Mouse (Mus musculus) cortical plate, adult 2 months (tissue): Measurements from ENCODE around the gene Cited2. TPM values are rescaled to one million over a fixed set of nuclear protein-coding genes. Genes with fewer than 3 reads are reported as not detected.

Experiments
- H3K27ac ChIP-seq: fragments of 200-500 bp; 2 replicates; pipeline ENCODE4 v1.5.1; 2012; ENCODE audit warnings: low read length, control low read depth, inconsistent platforms; ENCODE audit not compliant: insufficient read depth
- H3K4me1 ChIP-seq: fragments of 200-500 bp; 2 replicates; pipeline ENCODE4 v1.6.1; 2011; ENCODE audit warnings: low read length; ENCODE audit not compliant: control insufficient read depth, insufficient read depth
- H3K4me3 ChIP-seq: fragments of 200-500 bp; 2 replicates; pipeline ENCODE4 v1.5.1; 2011; ENCODE audit warnings: mild to moderate bottlenecking, low read length, control low read depth; ENCODE audit not compliant: insufficient read depth
- CTCF ChIP-seq: fragments of 200-500 bp; IDR thresholded peaks from 2 replicates; pipeline ENCODE4 v1.5.1; 2011; ENCODE audit warnings: mild to moderate bottlenecking, control low read depth, low read length; ENCODE audit not compliant: insufficient read depth; ENCODE audit errors: extremely low read depth
- POLR2A ChIP-seq: fragments of 200-500 bp; IDR thresholded peaks from 2 replicates; pipeline ENCODE4 v1.6.1; 2011; ENCODE audit warnings: mild to moderate bottlenecking, low read length, control low read depth; ENCODE audit not compliant: insufficient read depth; ENCODE audit errors: extremely low read depth
- polyA plus RNA-seq: library from polyadenylated mRNA; depleted of rRNA; stranded (reverse); fragments of >200 nt; gene quantifications from 2 replicates; pipeline ENCODE4 v1.2.3, GENCODE M21; 2012

Gene Cited2
- polyA plus RNA-seq, 1 experiment = 41.9 TPM

- H3K4me1 ChIP-seq = peaks cover 5% of the 10 kb centered on the region; the same call in 1 of the 2 replicates
- peak overlapping the region; percentile 75 for H3K4me3 ChIP-seq
- H3K27ac ChIP-seq = peak overlapping the region; percentile 99
- no peak for TF ChIP-seq POLR2A
- no peak for TF ChIP-seq CTCF
Observed at GRCm38 (mm10) chr10:17723421-17723841, 413 bp downstream of the Cited2 start.

GRCm38 (mm10) chr10:17723871-17724741 lies 1.1 kb downstream of the Cited2 start:
- H3K4me1 ChIP-seq = peaks cover 5% of the 10 kb centered on the region; the same call in 1 of the 2 replicates
- peak overlapping the region; percentile 75 for H3K4me3 ChIP-seq
- H3K27ac ChIP-seq = peak overlapping the region; percentile 99
- peak; percentile 12; the same call in 1 of the 2 replicates for TF ChIP-seq CTCF
- peak; percentile 3; the same call in 1 of the 2 replicates for TF ChIP-seq POLR2A

- H3K4me3 ChIP-seq = peak overlapping the region; percentile 75; the same call in 1 of the 2 replicates
- no peak for TF ChIP-seq POLR2A
- no peak for TF ChIP-seq CTCF
- peaks cover 5% of the 10 kb centered on the region; the same call in 1 of the 2 replicates for H3K4me1 ChIP-seq
- H3K27ac ChIP-seq = no peak overlapping the region
Observed at GRCm38 (mm10) chr10:17725037-17725584, 2.1 kb downstream of the Cited2 start.

- Histone ChIP-seq H3K4me3 (peak overlapping the region; percentile 75), H3K4me1 (peaks cover 5% of the 10 kb centered on the region; the same call in 1 of the 2 replicates), H3K27ac (no peak overlapping the region)
- TF ChIP-seq CTCF (no peak), POLR2A (no peak)
Observed at GRCm38 (mm10) chr10:17725644-17726372, 2.8 kb downstream of the Cited2 start.

GRCm38 (mm10) chr10:17726373-17726720 lies 3.3 kb downstream of the Cited2 start:
- Histone ChIP-seq H3K27ac (no peak overlapping the region), H3K4me1 (peaks cover 5% of the 10 kb centered on the region; the same call in 1 of the 2 replicates)
- TF ChIP-seq POLR2A (no peak), CTCF (no peak)

GRCm38 (mm10) chr10:17727161-17727925 lies 4.3 kb downstream of the Cited2 start:
- no peak overlapping the region; the same call in 1 of the 2 replicates for H3K4me3 ChIP-seq
- TF ChIP-seq CTCF (no peak), POLR2A (no peak)
- H3K27ac ChIP-seq = peak overlapping the region; percentile 12; the same call in 1 of the 2 replicates
- H3K4me1 ChIP-seq = peaks cover 5% of the 10 kb centered on the region; the same call in 1 of the 2 replicates

More at GRCm38 (mm10) chr10:17726373-17726720, 3.3 kb downstream of the Cited2 start:
- H3K4me3 ChIP-seq = peak overlapping the region; percentile 75

GRCm38 (mm10) chr10:17727926-17728279 lies 4.9 kb downstream of the Cited2 start:
- Histone ChIP-seq H3K4me3 (no peak overlapping the region), H3K27ac (no peak overlapping the region)
- TF ChIP-seq CTCF (0 out of 2 replicates have a peak, but pooled peaks have one; percentile 1), POLR2A (no peak)

GRCm38 (mm10) chr10:17728711-17729110 lies 5.7 kb downstream of the Cited2 start:
- Histone ChIP-seq H3K4me3 (no peak overlapping the region), H3K4me1 (peaks cover 5% of the 10 kb centered on the region; the same call in 1 of the 2 replicates), H3K27ac (no peak overlapping the region)
- TF ChIP-seq CTCF (no peak), POLR2A (no peak)

More at GRCm38 (mm10) chr10:17727926-17728279, 4.9 kb downstream of the Cited2 start:
- peaks cover 5% of the 10 kb centered on the region; the same call in 1 of the 2 replicates for H3K4me1 ChIP-seq
